Mouse (Mus musculus): ENCODE data around the gene Ankub1.

- TF ChIP-seq CTCF (IDR thresholded peaks at IDR 0.05; ENCODE audit: borderline replicate concordance, insufficient read depth, low read length), result no peak
- TF ChIP-seq POLR2A (IDR thresholded peaks at IDR 0.05; ENCODE audit: low read depth, low read length), result no peak
Measured at GRCm38 (mm10) chr3:57653646-57654045, 39.0 kb downstream of the Ankub1 start.
